Mouse (Mus musculus) heart, embryonic 16.5 days (tissue): ENCODE results near the gene Ssxb8. TPM values are rescaled to one million over a fixed set of nuclear protein-coding genes. Genes with fewer than 3 reads are reported as not detected.
"Not testable (repeated sequence)": the region's sequence is repeated elsewhere in the genome, so short reads cannot be mapped to it uniquely, and the experiment has no call there.

Experiments
- ATAC-seq: fragments of 200-750 bp; cut with Nextera tagmentation; replicated peaks from 2 replicates; pipeline ENCODE4 v1.8.0; 2017; ENCODE audit warnings: moderate number of reproducible peaks; ENCODE audit not compliant: insufficient read depth, low FRiP score; ENCODE audit errors: extremely low read depth
- H3K27ac ChIP-seq: fragments of 300-500 bp; sonication (generic); 2 replicates; pipeline ENCODE4 v1.5.1; 2014; ENCODE audit warnings: mild to moderate bottlenecking, low read length, control low read depth, moderate library complexity
- H3K27me3 ChIP-seq: fragments of 300-500 bp; sonication (generic); 2 replicates; pipeline ENCODE4 v1.6.1; 2014; ENCODE audit warnings: low read length, mixed read lengths; ENCODE audit not compliant: control insufficient read depth, insufficient read depth
- H3K36me3 ChIP-seq: fragments of 300-500 bp; sonication (generic); 2 replicates; pipeline ENCODE4 v1.6.1; 2014; ENCODE audit not compliant: control insufficient read depth, insufficient read depth
- H3K4me1 ChIP-seq: fragments of 300-500 bp; sonication (generic); 2 replicates; pipeline ENCODE4 v1.6.1; 2014; ENCODE audit warnings: low read length, mixed read lengths; ENCODE audit not compliant: control insufficient read depth, insufficient read depth
- H3K4me2 ChIP-seq: fragments of 300-500 bp; sonication (generic); 2 replicates; pipeline ENCODE4 v1.6.1; 2014; ENCODE audit warnings: low read depth, mild to moderate bottlenecking, control low read depth, low read length
- H3K4me3 ChIP-seq: fragments of 300-500 bp; sonication (generic); 2 replicates; pipeline ENCODE4 v1.5.1; 2014; ENCODE audit warnings: mild to moderate bottlenecking, control low read depth, low read length
- H3K9ac ChIP-seq: fragments of 300-500 bp; sonication (generic); 2 replicates; pipeline ENCODE4 v1.6.1; 2014; ENCODE audit warnings: low read length, control low read depth
- H3K9me3 ChIP-seq: fragments of 300-500 bp; sonication (generic); replicated peaks from 2 replicates; pipeline ENCODE4 v1.6.1; 2016; ENCODE audit warnings: low read length; ENCODE audit not compliant: control insufficient read depth
- WGBS: fragments of 180-500 bp; shearing (Covaris S2); extraction: QIAGEN DNeasy Blood & Tissue Kit; methylation state at CpG from one replicate; pipeline ENCODE4 v1.1.7; 2014; 5-methylcytosine and 5-hydroxymethylcytosine counted together
- polyA plus RNA-seq: library from polyadenylated mRNA; unstranded; fragments of >200 nt; fragmentation: Nextera tagmentation; extraction: Ambion mirVana; gene quantifications from 2 replicates; pipeline ENCODE4 v1.2.1, GENCODE M21; 2015

Gene Ssxb8
- not detected in 2 replicates for polyA plus RNA-seq

DNA sequence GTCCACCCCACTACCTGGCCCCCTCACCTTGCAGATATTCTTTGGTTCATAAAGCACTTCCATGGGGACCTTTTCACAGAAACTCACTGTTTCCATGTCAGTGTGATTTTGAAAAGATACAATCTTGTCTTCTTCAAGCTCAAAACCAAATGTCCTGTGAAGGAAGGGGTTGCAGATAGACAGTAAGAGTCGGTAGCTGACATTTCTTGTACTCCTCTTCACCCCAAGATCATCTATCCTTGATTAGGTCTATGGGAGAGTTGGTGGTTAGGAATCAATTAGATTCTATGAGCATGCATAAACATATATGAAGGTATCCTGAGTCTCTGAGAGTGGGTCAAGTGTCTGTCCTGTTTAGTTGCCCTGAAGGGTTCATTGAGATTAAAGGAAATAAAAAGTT is at the start of gene Ssxb8:
Gene Ssxb8, minus strand, starts transcription at position 101 of the 400 bp plus-strand sequence.
- not testable (repeated sequence) for ATAC-seq
- WGBS, result 31% methylated on average over 1 of the region's 1 CpGs

GRCm38 (mm10) chrX:8732907-8733306 is 42.3 kb upstream of the Ssxb8 start:
- Histone ChIP-seq H3K27ac (no peak overlapping the region), H3K4me1 (no peaks in the 10 kb centered on the region), H3K4me3 (no peak overlapping the region), H3K9ac (no peak overlapping the region), H3K36me3 (no peaks in the 10 kb centered on the region), H3K27me3 (no peaks in the 10 kb centered on the region), H3K4me2 (no peak overlapping the region), H3K9me3 (0 out of 2 replicates have a peak, but pooled peaks cover 2% of the 10 kb centered on the region)
- WGBS, result 41% methylated on average over 5 of the region's 5 CpGs
- ATAC-seq, result no peak

More for the DNA sequence above, at the start of gene Ssxb8:
- not testable (repeated sequence) for H3K9ac ChIP-seq, H3K27ac ChIP-seq, H3K4me1 ChIP-seq, H3K27me3 ChIP-seq, H3K4me3 ChIP-seq, H3K36me3 ChIP-seq, H3K9me3 ChIP-seq, H3K4me2 ChIP-seq

GRCm38 (mm10) chrX:8663085-8663484 is 27.6 kb downstream of the Ssxb8 start:
- H3K4me3 ChIP-seq, result no peak overlapping the region
- 70% methylated on average over 4 of the region's 4 CpGs for WGBS
- H3K4me2 ChIP-seq, result no peak overlapping the region
- no peak overlapping the region for H3K27ac ChIP-seq
- H3K9me3 ChIP-seq, result 0 out of 2 replicates have a peak, but pooled peaks cover 4% of the 10 kb centered on the region
- ATAC-seq, result no peak
- no peaks in the 10 kb centered on the region for H3K4me1 ChIP-seq
- H3K9ac ChIP-seq, result no peak overlapping the region
- no peaks in the 10 kb centered on the region for H3K36me3 ChIP-seq
- no peaks in the 10 kb centered on the region for H3K27me3 ChIP-seq

Other genes starting within 250 kb of the Ssxb8 start
- not detected in 2 replicates for gene Ssxb2, start 229.1 kb downstream of the Ssxb8 start, polyA plus RNA-seq
- gene Gm14459, start 165.9 kb downstream of the Ssxb8 start, polyA plus RNA-seq, result not detected in 2 replicates
- gene Ssxb6, start 142.6 kb downstream of the Ssxb8 start, polyA plus RNA-seq, result not detected in 2 replicates
- not detected in 2 replicates for gene Ssxb3, start 99.0 kb downstream of the Ssxb8 start, polyA plus RNA-seq
- gene Ssx9, start 57.6 kb upstream of the Ssxb8 start, polyA plus RNA-seq, result not detected in 2 replicates
- not detected in 2 replicates for gene Ssxb5, start 112.8 kb upstream of the Ssxb8 start, polyA plus RNA-seq
- gene Gm6592, start 153.2 kb upstream of the Ssxb8 start, polyA plus RNA-seq, result not detected in 2 replicates
- not detected in 2 replicates for gene Gm5751, start 183.4 kb upstream of the Ssxb8 start, polyA plus RNA-seq
- 1.0 and 1.4 TPM in 2 replicates for gene B630019K06Rik, start 201.5 kb upstream of the Ssxb8 start, polyA plus RNA-seq